Mouse (Mus musculus): Measurements from ENCODE around the gene Hfe. TPM values are rescaled to one million over a fixed set of nuclear protein-coding genes. Genes with fewer than 3 reads are reported as not detected.
A peak's percentile ranks its signal among the peaks of the same experiment; 100 is the strongest.
"Not testable (repeated sequence)": the region's sequence is repeated elsewhere in the genome, so short reads cannot be mapped to it uniquely, and the experiment has no call there.

Gene Hfe
- polyA plus RNA-seq, 1 experiment from 2014 or later, result 10.3 TPM

- H3K27me3 ChIP-seq (replicated peaks; ENCODE audit: control insufficient read depth, insufficient read depth, low read length); H3K36me3 ChIP-seq (ENCODE audit: control insufficient read depth, insufficient read depth, low read length); H3K9me3 ChIP-seq (ENCODE audit: control insufficient read depth, low read length): not testable (repeated sequence)
- peak within 1 kb of the TSS; percentile 84 for H3K4me2 ChIP-seq (ENCODE audit: low read depth, low read length)
- peak; percentile 98 for DNase-seq (ENCODE audit: low spot score)
- under 1% methylated on average over 30 of the region's 58 CpGs for WGBS
- H3K27ac ChIP-seq (replicated peaks; ENCODE audit: low read depth, low read length), result peak within 1 kb of the TSS; percentile 100
- peak; percentile 91 for ATAC-seq (ENCODE audit: low read depth)
- H3K4me1 ChIP-seq (ENCODE audit: control insufficient read depth, insufficient read depth, low read length), result peaks cover 10% of the 10 kb centered on the region
- peak within 1 kb of the TSS; percentile 47 for H3K4me3 ChIP-seq (ENCODE audit: low read depth, low read length)
- peak within 1 kb of the TSS; percentile 72 for H3K9ac ChIP-seq (ENCODE audit: low read depth, low read length)
These were observed 35.8 kb upstream of the Hfe start, which contains the start of gene Hist1h2bb for GRCm38 (mm10) chr13:23746201-23747080. Gene Hist1h2bb, plus strand, starts transcription at chr13:23746734.

GRCm38 (mm10) chr13:23745381-23746161 is 34.9 kb upstream of the Hfe start, which contains the start of gene Hist1h3c:
Gene Hist1h3c, minus strand, starts transcription at chr13:23745602.
- 1% methylated on average over 20 of the region's 28 CpGs for WGBS
- H3K36me3 ChIP-seq (ENCODE audit: control insufficient read depth, insufficient read depth, low read length), result no peaks in the 10 kb centered on the region
- peak; percentile 64 for ATAC-seq (ENCODE audit: low read depth)

GRCm38 (mm10) chr13:23744421-23745380 is 34.0 kb upstream of the Hfe start:
- Histone ChIP-seq H3K27me3 (replicated peaks; ENCODE audit: control insufficient read depth, insufficient read depth, low read length) (no peaks in the 10 kb centered on the region), H3K9ac (ENCODE audit: low read depth, low read length) (peak overlapping the region; percentile 72), H3K36me3 (ENCODE audit: control insufficient read depth, insufficient read depth, low read length) (no peaks in the 10 kb centered on the region), H3K4me2 (ENCODE audit: low read depth, low read length) (peak overlapping the region; percentile 84), H3K27ac (replicated peaks; ENCODE audit: low read depth, low read length) (peak overlapping the region; percentile 100), H3K4me1 (ENCODE audit: control insufficient read depth, insufficient read depth, low read length) (peaks cover 18% of the 10 kb centered on the region), H3K4me3 (ENCODE audit: low read depth, low read length) (peak overlapping the region; percentile 47), H3K9me3 (ENCODE audit: control insufficient read depth, low read length) (no peaks in the 10 kb centered on the region)
- 1% methylated on average over 17 of the region's 36 CpGs for WGBS
- ATAC-seq (ENCODE audit: low read depth) (no peak), DNase-seq (ENCODE audit: low spot score) (peak; percentile 32)

More at GRCm38 (mm10) chr13:23745381-23746161, 34.9 kb upstream of the Hfe start, which contains the start of gene Hist1h3c:
- peak; percentile 97 for DNase-seq (ENCODE audit: low spot score)
- Histone ChIP-seq H3K4me3 (ENCODE audit: low read depth, low read length) (peak within 1 kb of the TSS; percentile 47), H3K4me2 (ENCODE audit: low read depth, low read length) (peak within 1 kb of the TSS; percentile 84), H3K9me3 (ENCODE audit: control insufficient read depth, low read length) (no peaks in the 10 kb centered on the region), H3K27ac (replicated peaks; ENCODE audit: low read depth, low read length) (peak within 1 kb of the TSS; percentile 100), H3K9ac (ENCODE audit: low read depth, low read length) (peak within 1 kb of the TSS; percentile 72), H3K4me1 (ENCODE audit: control insufficient read depth, insufficient read depth, low read length) (peaks cover 15% of the 10 kb centered on the region), H3K27me3 (replicated peaks; ENCODE audit: control insufficient read depth, insufficient read depth, low read length) (no peaks in the 10 kb centered on the region)

- ATAC-seq (ENCODE audit: low read depth), result no peak
- H3K9ac ChIP-seq (ENCODE audit: low read depth, low read length), result peak overlapping the region; percentile 63
- no peaks in the 10 kb centered on the region for H3K9me3 ChIP-seq (ENCODE audit: control insufficient read depth, low read length)
- peaks cover 18% of the 10 kb centered on the region for H3K4me1 ChIP-seq (ENCODE audit: control insufficient read depth, insufficient read depth, low read length)
- H3K27me3 ChIP-seq (replicated peaks; ENCODE audit: control insufficient read depth, insufficient read depth, low read length), result no peaks in the 10 kb centered on the region
- H3K27ac ChIP-seq (replicated peaks; ENCODE audit: low read depth, low read length), result peak overlapping the region; percentile 100
- WGBS, result 28% methylated on average over 4 of the region's 4 CpGs
- H3K4me2 ChIP-seq (ENCODE audit: low read depth, low read length), result peak overlapping the region; percentile 84
- no peaks in the 10 kb centered on the region for H3K36me3 ChIP-seq (ENCODE audit: control insufficient read depth, insufficient read depth, low read length)
- peak overlapping the region; percentile 47 for H3K4me3 ChIP-seq (ENCODE audit: low read depth, low read length)
- no peak for DNase-seq (ENCODE audit: low spot score)
These were observed 33.3 kb upstream of the Hfe start for GRCm38 (mm10) chr13:23743963-23744362.

- WGBS, result 73% methylated on average over 5 of the region's 5 CpGs
These were observed 32.6 kb upstream of the Hfe start for GRCm38 (mm10) chr13:23743215-23743614.

GRCm38 (mm10) chr13:23742007-23742406 is 31.4 kb upstream of the Hfe start:
- Histone ChIP-seq H3K4me2 (ENCODE audit: low read depth, low read length) (no peak overlapping the region), H3K9ac (ENCODE audit: low read depth, low read length) (no peak overlapping the region)
- ATAC-seq (ENCODE audit: low read depth), result no peak

More at GRCm38 (mm10) chr13:23743215-23743614, 32.6 kb upstream of the Hfe start:
- no peak overlapping the region for H3K9ac ChIP-seq (ENCODE audit: low read depth, low read length)
- no peak for DNase-seq (ENCODE audit: low spot score)
- H3K4me3 ChIP-seq (ENCODE audit: low read depth, low read length), result no peak overlapping the region
- H3K27ac ChIP-seq (replicated peaks; ENCODE audit: low read depth, low read length), result no peak overlapping the region
- no peak for ATAC-seq (ENCODE audit: low read depth)
- H3K4me1 ChIP-seq (ENCODE audit: control insufficient read depth, insufficient read depth, low read length), result peaks cover 18% of the 10 kb centered on the region
- no peaks in the 10 kb centered on the region for H3K36me3 ChIP-seq (ENCODE audit: control insufficient read depth, insufficient read depth, low read length)
- no peaks in the 10 kb centered on the region for H3K27me3 ChIP-seq (replicated peaks; ENCODE audit: control insufficient read depth, insufficient read depth, low read length)
- no peaks in the 10 kb centered on the region for H3K9me3 ChIP-seq (ENCODE audit: control insufficient read depth, low read length)
- no peak overlapping the region for H3K4me2 ChIP-seq (ENCODE audit: low read depth, low read length)

GRCm38 (mm10) chr13:23740910-23741309 is 30.3 kb upstream of the Hfe start:
- Histone ChIP-seq H3K4me3 (ENCODE audit: low read depth, low read length) (peak overlapping the region; percentile 49), H3K4me2 (ENCODE audit: low read depth, low read length) (peak overlapping the region; percentile 63), H3K9ac (ENCODE audit: low read depth, low read length) (peak overlapping the region; percentile 75), H3K27me3 (replicated peaks; ENCODE audit: control insufficient read depth, insufficient read depth, low read length) (no peaks in the 10 kb centered on the region), H3K9me3 (ENCODE audit: control insufficient read depth, low read length) (no peaks in the 10 kb centered on the region), H3K27ac (replicated peaks; ENCODE audit: low read depth, low read length) (peak overlapping the region; percentile 95), H3K4me1 (ENCODE audit: control insufficient read depth, insufficient read depth, low read length) (peaks cover 18% of the 10 kb centered on the region; the same call in 1 of the 2 replicates), H3K36me3 (ENCODE audit: control insufficient read depth, insufficient read depth, low read length) (no peaks in the 10 kb centered on the region)
- WGBS, result 55% methylated on average over 5 of the region's 5 CpGs
- ATAC-seq (ENCODE audit: low read depth), result no peak
- no peak for DNase-seq (ENCODE audit: low spot score)

More at GRCm38 (mm10) chr13:23742007-23742406, 31.4 kb upstream of the Hfe start:
- peaks cover 18% of the 10 kb centered on the region; the same call in 1 of the 2 replicates for H3K4me1 ChIP-seq (ENCODE audit: control insufficient read depth, insufficient read depth, low read length)
- H3K36me3 ChIP-seq (ENCODE audit: control insufficient read depth, insufficient read depth, low read length), result no peaks in the 10 kb centered on the region
- no peaks in the 10 kb centered on the region for H3K27me3 ChIP-seq (replicated peaks; ENCODE audit: control insufficient read depth, insufficient read depth, low read length)
- H3K27ac ChIP-seq (replicated peaks; ENCODE audit: low read depth, low read length), result no peak overlapping the region
- DNase-seq (ENCODE audit: low spot score), result no peak
- H3K4me3 ChIP-seq (ENCODE audit: low read depth, low read length), result no peak overlapping the region
- no peaks in the 10 kb centered on the region for H3K9me3 ChIP-seq (ENCODE audit: control insufficient read depth, low read length)
